Mouse (Mus musculus) embryonic facial prominence, embryonic 15.5 days (tissue): ENCODE data around the gene Fbrsl1. TPM values are rescaled to one million over a fixed set of nuclear protein-coding genes. Genes with fewer than 3 reads are reported as not detected.

Experiments
- ATAC-seq: fragments of 200-750 bp; cut with Nextera tagmentation; 2 replicates; pipeline ENCODE4 v1.8.0; 2017; ENCODE audit warnings: low read depth, moderate TSS enrichment; ENCODE audit not compliant: insufficient number of reproducible peaks, low FRiP score, low TSS enrichment
- H3K27ac ChIP-seq: fragments of 300-500 bp; sonication (generic); replicated peaks from 2 replicates; pipeline ENCODE4 v1.5.1; 2015; ENCODE audit warnings: mild to moderate bottlenecking, inconsistent platforms
- H3K27me3 ChIP-seq: fragments of 300-500 bp; sonication (generic); 2 replicates; pipeline ENCODE4 v1.6.1; 2015; ENCODE audit warnings: inconsistent platforms
- H3K36me3 ChIP-seq: fragments of 300-500 bp; sonication (generic); 2 replicates; pipeline ENCODE4 v1.6.1; 2015; ENCODE audit warnings: mild to moderate bottlenecking, inconsistent platforms
- H3K4me1 ChIP-seq: fragments of 300-500 bp; sonication (generic); 2 replicates; pipeline ENCODE4 v1.6.1; 2015; ENCODE audit warnings: inconsistent platforms
- H3K4me2 ChIP-seq: fragments of 300-500 bp; sonication (generic); replicated peaks from 2 replicates; pipeline ENCODE4 v1.6.1; 2015; ENCODE audit warnings: mild to moderate bottlenecking, inconsistent platforms
- H3K4me3 ChIP-seq: fragments of 300-500 bp; sonication (generic); replicated peaks from 2 replicates; pipeline ENCODE4 v1.5.1; 2015; ENCODE audit warnings: mild to moderate bottlenecking, inconsistent platforms
- H3K9ac ChIP-seq: fragments of 300-500 bp; sonication (generic); 2 replicates; pipeline ENCODE4 v1.6.1; 2015; ENCODE audit warnings: inconsistent platforms
- H3K9me3 ChIP-seq: fragments of 300-500 bp; sonication (generic); replicated peaks from 2 replicates; pipeline ENCODE4 v1.6.1; 2016; ENCODE audit warnings: inconsistent platforms
- WGBS: fragments of 180-500 bp; shearing (Covaris S2); methylation state at CpG from one replicate; pipeline ENCODE4 v1.1.7; 2015; 5-methylcytosine and 5-hydroxymethylcytosine counted together
- polyA plus RNA-seq: library from polyadenylated mRNA; unstranded; fragments of >200 nt; fragmentation: Nextera tagmentation; extraction: Ambion mirVana; gene quantifications from 2 replicates; pipeline ENCODE4 v1.2.1, GENCODE M21; 2015

The Fbrsl1 gene
- polyA plus RNA-seq, 1 experiment from 2014 or later, result 15.1 TPM

- Histone ChIP-seq H3K9me3 (no peaks in the 10 kb centered on the region), H3K9ac (no peak overlapping the region), H3K4me2 (no peak overlapping the region), H3K4me3 (no peak overlapping the region), H3K27ac (no peak overlapping the region), H3K36me3 (no peaks in the 10 kb centered on the region), H3K27me3 (0 out of 2 replicates have a peak, but pooled peaks cover 3% of the 10 kb centered on the region), H3K4me1 (no peaks in the 10 kb centered on the region)
- 74% methylated on average over 11 of the region's 11 CpGs for WGBS
- ATAC-seq, result no peak
Measured at GRCm38 (mm10) chr5:110474156-110474555, 25.9 kb upstream of the Fbrsl1 start.

- no peak for ATAC-seq
- WGBS, result 10% methylated on average over 1 of the region's 1 CpGs
- Histone ChIP-seq H3K4me1 (no peaks in the 10 kb centered on the region), H3K9me3 (no peaks in the 10 kb centered on the region), H3K4me3 (no peak overlapping the region), H3K27ac (no peak overlapping the region), H3K9ac (no peak overlapping the region), H3K36me3 (no peaks in the 10 kb centered on the region), H3K27me3 (0 out of 2 replicates have a peak, but pooled peaks cover 3% of the 10 kb centered on the region), H3K4me2 (no peak overlapping the region)
Measured at GRCm38 (mm10) chr5:110472834-110473233, 24.5 kb upstream of the Fbrsl1 start.

GRCm38 (mm10) chr5:110471981-110472476, 23.7 kb upstream of the Fbrsl1 start:
- H3K4me1 ChIP-seq, result no peaks in the 10 kb centered on the region
- no peak overlapping the region for H3K4me2 ChIP-seq
- no peaks in the 10 kb centered on the region for H3K9me3 ChIP-seq
- no peaks in the 10 kb centered on the region for H3K36me3 ChIP-seq
- ATAC-seq, result no peak
- no peak overlapping the region for H3K4me3 ChIP-seq
- WGBS, result 30% methylated on average over 5 of the region's 5 CpGs
- 0 out of 2 replicates have a peak, but pooled peaks cover 3% of the 10 kb centered on the region for H3K27me3 ChIP-seq
- no peak overlapping the region for H3K9ac ChIP-seq
- H3K27ac ChIP-seq, result no peak overlapping the region

GRCm38 (mm10) chr5:110471285-110471684, 23.0 kb upstream of the Fbrsl1 start:
- no peaks in the 10 kb centered on the region for H3K9me3 ChIP-seq
- ATAC-seq, result no peak
- H3K9ac ChIP-seq, result no peak overlapping the region
- H3K4me2 ChIP-seq, result no peak overlapping the region
- H3K4me3 ChIP-seq, result no peak overlapping the region
- H3K27me3 ChIP-seq, result 0 out of 2 replicates have a peak, but pooled peaks cover 3% of the 10 kb centered on the region
- no peak overlapping the region for H3K27ac ChIP-seq
- H3K4me1 ChIP-seq, result no peaks in the 10 kb centered on the region
- WGBS, result 33% methylated on average over 4 of the region's 4 CpGs
- H3K36me3 ChIP-seq, result no peaks in the 10 kb centered on the region

- ATAC-seq, result no peak
- no peak overlapping the region for H3K9ac ChIP-seq
- no peaks in the 10 kb centered on the region for H3K4me1 ChIP-seq
- no peaks in the 10 kb centered on the region for H3K9me3 ChIP-seq
- no peak overlapping the region for H3K27ac ChIP-seq
- no peaks in the 10 kb centered on the region for H3K36me3 ChIP-seq
- H3K4me3 ChIP-seq, result no peak overlapping the region
- H3K4me2 ChIP-seq, result no peak overlapping the region
- WGBS, result 73% methylated on average over 8 of the region's 8 CpGs
- H3K27me3 ChIP-seq, result 0 out of 2 replicates have a peak, but pooled peaks cover 3% of the 10 kb centered on the region
Measured at GRCm38 (mm10) chr5:110469227-110469925, 21.1 kb upstream of the Fbrsl1 start.

- Histone ChIP-seq H3K9ac (no peak overlapping the region), H3K4me2 (no peak overlapping the region), H3K9me3 (no peaks in the 10 kb centered on the region), H3K4me1 (no peaks in the 10 kb centered on the region), H3K4me3 (no peak overlapping the region), H3K27ac (no peak overlapping the region), H3K27me3 (0 out of 2 replicates have a peak, but pooled peaks cover 3% of the 10 kb centered on the region), H3K36me3 (no peaks in the 10 kb centered on the region)
- 77% methylated on average over 4 of the region's 4 CpGs for WGBS
- ATAC-seq, result no peak
Measured at GRCm38 (mm10) chr5:110468296-110468695, 20.0 kb upstream of the Fbrsl1 start.

GRCm38 (mm10) chr5:110467725-110468124, 19.4 kb upstream of the Fbrsl1 start:
- Histone ChIP-seq H3K9me3 (no peaks in the 10 kb centered on the region), H3K36me3 (no peaks in the 10 kb centered on the region), H3K4me2 (no peak overlapping the region), H3K9ac (no peak overlapping the region), H3K4me1 (no peaks in the 10 kb centered on the region), H3K4me3 (no peak overlapping the region), H3K27me3 (0 out of 2 replicates have a peak, but pooled peaks cover 3% of the 10 kb centered on the region), H3K27ac (no peak overlapping the region)
- 64% methylated on average over 6 of the region's 6 CpGs for WGBS
- ATAC-seq, result no peak

- Histone ChIP-seq H3K9me3 (no peaks in the 10 kb centered on the region), H3K36me3 (no peaks in the 10 kb centered on the region), H3K27me3 (0 out of 2 replicates have a peak, but pooled peaks cover 3% of the 10 kb centered on the region), H3K9ac (no peak overlapping the region), H3K4me2 (no peak overlapping the region), H3K4me1 (no peaks in the 10 kb centered on the region), H3K27ac (no peak overlapping the region), H3K4me3 (no peak overlapping the region)
- WGBS, result 60% methylated on average over 11 of the region's 11 CpGs
- no peak for ATAC-seq
Measured at GRCm38 (mm10) chr5:110466531-110467424, 18.5 kb upstream of the Fbrsl1 start.

- Histone ChIP-seq H3K4me1 (no peaks in the 10 kb centered on the region), H3K9ac (no peak overlapping the region), H3K4me2 (no peak overlapping the region), H3K4me3 (no peak overlapping the region), H3K36me3 (no peaks in the 10 kb centered on the region), H3K27ac (no peak overlapping the region), H3K9me3 (no peaks in the 10 kb centered on the region), H3K27me3 (no peaks in the 10 kb centered on the region)
- no peak for ATAC-seq
- 90% methylated on average over 2 of the region's 2 CpGs for WGBS
Measured at GRCm38 (mm10) chr5:110462646-110463045, 14.3 kb upstream of the Fbrsl1 start.

GRCm38 (mm10) chr5:110458936-110459335, 10.6 kb upstream of the Fbrsl1 start:
- no peaks in the 10 kb centered on the region for H3K4me1 ChIP-seq
- no peaks in the 10 kb centered on the region for H3K36me3 ChIP-seq
- 36% methylated on average over 3 of the region's 3 CpGs for WGBS
- H3K9me3 ChIP-seq, result no peaks in the 10 kb centered on the region
- no peak for ATAC-seq
- no peak overlapping the region for H3K27ac ChIP-seq
- H3K4me3 ChIP-seq, result no peak overlapping the region
- H3K27me3 ChIP-seq, result no peaks in the 10 kb centered on the region
- H3K4me2 ChIP-seq, result no peak overlapping the region
- no peak overlapping the region for H3K9ac ChIP-seq

GRCm38 (mm10) chr5:110455272-110455671, 7.0 kb upstream of the Fbrsl1 start:
- no peak overlapping the region for H3K4me3 ChIP-seq
- H3K36me3 ChIP-seq, result no peaks in the 10 kb centered on the region
- no peak overlapping the region for H3K9ac ChIP-seq
- H3K27ac ChIP-seq, result no peak overlapping the region
- H3K27me3 ChIP-seq, result no peaks in the 10 kb centered on the region
- no peak overlapping the region for H3K4me2 ChIP-seq
- H3K4me1 ChIP-seq, result no peaks in the 10 kb centered on the region
- ATAC-seq, result no peak
- H3K9me3 ChIP-seq, result no peaks in the 10 kb centered on the region
